Comparison of ENCODE assay signal across 10 mouse cellular contexts in genomic region chr3:32472191-32472900, GRCm38 (mm10). TPM values are rescaled to one million over a fixed set of nuclear protein-coding genes. Genes with fewer than 3 reads are reported as not detected.
DNase-seq lines count a peak whose midpoint lies in the region; ATAC-seq and TF ChIP-seq lines count a peak whose summit lies in the region.
"Had no signal": no experiment of that assay in that cellular context is flagged by ENCODE, and none has a peak within 500 bp of the region (broad histone marks: within the 10 kb centered on the region; RNA-seq: fewer than 3 reads in every experiment).

No protein-coding gene starts in this region.

- no peaks in the 10 kb centered on the region for H3K27me3 ChIP-seq in kidney, postnatal 0 days (ENCODE audit: insufficient read depth, low read length)
- H3K27me3 ChIP-seq in kidney, adult 2 months (replicated peaks; ENCODE audit: control insufficient read depth, insufficient read depth, low read length): no peaks in the 10 kb centered on the region
- H3K27me3 ChIP-seq in neural tube, embryonic 15.5 days (replicated peaks): no peaks in the 10 kb centered on the region
- H3K27me3 ChIP-seq in cerebellum, adult 2 months (ENCODE audit: control insufficient read depth, insufficient read depth, low read length): no peaks in the 10 kb centered on the region
- H3K27me3 ChIP-seq: liver, embryonic 15.5 days had no signal

- DNase-seq in kidney, postnatal 0 days (ENCODE audit: low spot score): peak; percentile 37
- DNase-seq in kidney, adult 2 months: no peak
- peak; percentile 40 for DNase-seq in heart, adult 8-10 months (ENCODE audit: low spot score)
- DNase-seq in heart, postnatal 25 days (ENCODE audit: low spot score): peak; percentile 14
- DNase-seq in MN1 (ENCODE audit: low spot score): no peak
- no peak for DNase-seq in cerebellum, adult 11-12 months
- DNase-seq in cerebellum, adult 2 months: no peak
- DNase-seq: retina, postnatal 1 day had no signal

- no peak for TF ChIP-seq POLR2A in kidney, adult 2 months (IDR thresholded peaks at IDR 0.05; ENCODE audit: low read depth, low read length)
- TF ChIP-seq POLR2A in cerebellum, adult 2 months (IDR thresholded peaks at IDR 0.05; ENCODE audit: borderline replicate concordance, insufficient read depth, low read length): no peak

- ATAC-seq in kidney, postnatal 0 days (replicated peaks; ENCODE audit: low FRiP score, low read depth): no peak
- peak; percentile 43; the same call in 1 of the 2 replicates for ATAC-seq in neural tube, embryonic 15.5 days (ENCODE audit: low FRiP score)

- peaks cover 8% of the 10 kb centered on the region; the same call in 1 of the 2 replicates for H3K4me1 ChIP-seq in kidney, postnatal 0 days (replicated peaks; ENCODE audit: insufficient read depth, low read length)
- H3K4me1 ChIP-seq in kidney, adult 2 months (ENCODE audit: control insufficient read depth, insufficient read depth, low read length): peaks cover 11% of the 10 kb centered on the region
- H3K4me1 ChIP-seq in neural tube, embryonic 15.5 days: peaks cover 5% of the 10 kb centered on the region; the same call in 1 of the 2 replicates
- H3K4me1 ChIP-seq in cerebellum, adult 2 months (ENCODE audit: control insufficient read depth, insufficient read depth, low read length): no peaks in the 10 kb centered on the region; the same call in 1 of the 2 replicates
- H3K4me1 ChIP-seq: liver, embryonic 15.5 days had no signal

- intact Hi-C loops in heart, postnatal 25 days (cut with DNase I): loop anchor here (5.0 kb wide), 1 partner anchor 35 kb away; no protein-coding TSS in a partner anchor

- H3K36me3 ChIP-seq in kidney, postnatal 0 days (ENCODE audit: insufficient read depth, low read length): no peaks in the 10 kb centered on the region
- H3K36me3 ChIP-seq in kidney, adult 2 months (ENCODE audit: control insufficient read depth, insufficient read depth, low read length): no peaks in the 10 kb centered on the region
- no peaks in the 10 kb centered on the region for H3K36me3 ChIP-seq in neural tube, embryonic 15.5 days
- H3K36me3 ChIP-seq: liver, embryonic 15.5 days had no signal

- peak overlapping the region; percentile 2 for H3K27ac ChIP-seq in kidney, postnatal 0 days
- H3K27ac ChIP-seq in kidney, adult 2 months (ENCODE audit: insufficient read depth, low read depth, low read length): no peak overlapping the region
- H3K27ac ChIP-seq in neural tube, embryonic 15.5 days (replicated peaks): no peak overlapping the region
- no peak overlapping the region for H3K27ac ChIP-seq in cerebellum, adult 2 months (ENCODE audit: insufficient read depth, low read length)
- H3K27ac ChIP-seq: liver, embryonic 15.5 days had no signal

- no peaks in the 10 kb centered on the region for H3K9me3 ChIP-seq in kidney, postnatal 0 days (replicated peaks; ENCODE audit: low read length)
- no peaks in the 10 kb centered on the region for H3K9me3 ChIP-seq in neural tube, embryonic 15.5 days (replicated peaks)
- H3K9me3 ChIP-seq: liver, embryonic 15.5 days had no signal

- H3K4me2 ChIP-seq in kidney, postnatal 0 days (ENCODE audit: low read length): peak overlapping the region; percentile 28; the same call in 1 of the 2 replicates
- H3K4me2 ChIP-seq in neural tube, embryonic 15.5 days: 0 out of 2 replicates have a peak overlapping the region, but pooled peaks have one; percentile 13
- H3K4me2 ChIP-seq: liver, embryonic 15.5 days had no signal

- TF ChIP-seq CTCF in kidney, postnatal 0 days (IDR thresholded peaks at IDR 0.05; ENCODE audit: low read depth): no peak
- no peak for TF ChIP-seq CTCF in kidney, adult 2 months (conservative IDR thresholded peaks at IDR 0.05; ENCODE audit: insufficient read depth, insufficient read length, low read depth, low read length)
- TF ChIP-seq CTCF in cerebellum, adult 2 months (IDR thresholded peaks at IDR 0.05; ENCODE audit: borderline replicate concordance, insufficient read depth, low read depth, low read length): no peak

- WGBS in kidney, postnatal 0 days: 42% methylated on average over 14 of the region's 14 CpGs
- 48% methylated on average over 14 of the region's 14 CpGs for WGBS in kidney, adult 2 months
- 76% methylated on average over 14 of the region's 14 CpGs for WGBS in neural tube, embryonic 15.5 days
- WGBS in cerebellum, adult 2 months: 72% methylated on average over 14 of the region's 14 CpGs

- no peak overlapping the region for H3K9ac ChIP-seq in kidney, postnatal 0 days (ENCODE audit: low read depth, low read length)
- no peak overlapping the region for H3K9ac ChIP-seq in neural tube, embryonic 15.5 days (replicated peaks)
- H3K9ac ChIP-seq: liver, embryonic 15.5 days had no signal

- H3K4me3 ChIP-seq in kidney, postnatal 0 days (replicated peaks; ENCODE audit: low read depth, low read length): no peak overlapping the region
- H3K4me3 ChIP-seq in kidney, adult 2 months (ENCODE audit: insufficient read depth, low read depth, low read length): no peak overlapping the region
- H3K4me3 ChIP-seq in neural tube, embryonic 15.5 days (replicated peaks): no peak overlapping the region
- no peak overlapping the region for H3K4me3 ChIP-seq in cerebellum, adult 2 months (replicated peaks; ENCODE audit: insufficient read depth, low read depth, low read length)
- H3K4me3 ChIP-seq: liver, embryonic 15.5 days had no signal

RNA-seq across cellular contexts. Expression of gene Kcnmb3, which starts 19.7 kb away (rescaled TPM):
- polyA plus RNA-seq in kidney, postnatal 0 days (2015; fragmentation: Nextera tagmentation; extraction: Ambion mirVana): 0.10 TPM in 1 of 2 replicates, not detected in the other
- 0.05 TPM in 1 of 2 replicates, not detected in the other for polyA plus RNA-seq in kidney, adult 2 months (2012; rRNA removed)
- total RNA-seq in heart, adult 8-10 months (2022): not detected
- under 1 TPM in 1 of 2 experiments, not detected in 1; 0.29 TPM for total RNA-seq in heart, postnatal 25 days (2021)
- polyA plus RNA-seq in neural tube, embryonic 15.5 days (2015; fragmentation: Nextera tagmentation; extraction: Ambion mirVana): not detected in 2 replicates
- polyA plus RNA-seq in cerebellum, adult 2 months (2012; rRNA removed): 0.05 TPM in 1 of 2 replicates, not detected in the other
- polyA plus RNA-seq: liver, embryonic 15.5 days had no signal

RNA-seq across cellular contexts. Expression of gene Zfp639, which starts 37.7 kb away (rescaled TPM):
- 38.6 and 41.6 TPM in 2 replicates for polyA plus RNA-seq in kidney, postnatal 0 days (2015; fragmentation: Nextera tagmentation; extraction: Ambion mirVana)
- 19.6 and 20.2 TPM in 2 replicates for polyA plus RNA-seq in kidney, adult 2 months (2012; rRNA removed)
- total RNA-seq in heart, adult 8-10 months (2022): 10 to 100 TPM; 21.3 to 30.0 (median 25.8) TPM
- 10 to 100 TPM; 21.0 to 21.7 TPM for total RNA-seq in heart, postnatal 25 days (2021)
- 37.0 and 40.8 TPM in 2 replicates for polyA plus RNA-seq in neural tube, embryonic 15.5 days (2015; fragmentation: Nextera tagmentation; extraction: Ambion mirVana)
- 53.5 and 53.8 TPM in 2 replicates for polyA plus RNA-seq in cerebellum, adult 2 months (2012; rRNA removed)

RNA-seq across cellular contexts. Expression of gene Mfn1, which starts 56.9 kb away (rescaled TPM):
- polyA plus RNA-seq in kidney, postnatal 0 days (2015; fragmentation: Nextera tagmentation; extraction: Ambion mirVana): 32.4 and 34.9 TPM in 2 replicates
- 19.9 and 26.4 TPM in 2 replicates for polyA plus RNA-seq in kidney, adult 2 months (2012; rRNA removed)
- total RNA-seq in heart, adult 8-10 months (2022): 100 to 1,000 TPM; 446 to 480 (median 447) TPM
- 100 to 1,000 TPM; 434 to 472 TPM for total RNA-seq in heart, postnatal 25 days (2021)
- polyA plus RNA-seq in neural tube, embryonic 15.5 days (2015; fragmentation: Nextera tagmentation; extraction: Ambion mirVana): 40.5 and 46.2 TPM in 2 replicates
- polyA plus RNA-seq in cerebellum, adult 2 months (2012; rRNA removed): 134 and 143 TPM in 2 replicates

Comparison
In these comparisons a context has a peak if more than half of its experiments do, and no peak if none do; other contexts are left out.
1. DNase-seq: peak in kidney, postnatal 0 days (single experiment), heart, adult 8-10 months (single experiment) and heart, postnatal 25 days (single experiment); none in kidney, adult 2 months (single experiment), MN1 (single experiment), cerebellum, adult 11-12 months (single experiment) and cerebellum, adult 2 months (0 of 2).